Mouse (Mus musculus) heart, adult 2 months (tissue): ENCODE data around the gene Mypop.

ENCODE experiments used
- CTCF ChIP-seq: fragments of 200-600 bp; IDR thresholded peaks from 2 replicates; pipeline ENCODE4 v1.8.1; 2022; ENCODE audit warnings: antibody characterized with exemption, mild to moderate bottlenecking, moderate library complexity
- EP300 ChIP-seq: fragments of 200-500 bp; IDR thresholded peaks from 2 replicates; pipeline ENCODE4 v1.6.1; 2011; ENCODE audit warnings: low read depth, low read length, control low read depth; ENCODE audit not compliant: insufficient read depth
- POLR2A ChIP-seq: fragments of 200-500 bp; IDR thresholded peaks from 2 replicates; pipeline ENCODE4 v1.6.1; 2011; ENCODE audit warnings: mild to moderate bottlenecking, low read depth, low read length, control low read depth; ENCODE audit not compliant: insufficient read depth

GRCm38 (mm10) chr7:19048006-19048527, 57.0 kb downstream of the Mypop start:
- no peak for TF ChIP-seq EP300
- TF ChIP-seq POLR2A, result no peak
- no peak for TF ChIP-seq CTCF
